ENCODE assay signal across 18 mouse cellular contexts in genomic region chr5:24152199-24152598, GRCm38 (mm10).
"Had no signal": no experiment of that assay in that cellular context is flagged by ENCODE, and none has a peak within 500 bp of the region (broad histone marks: within the 10 kb centered on the region; RNA-seq: fewer than 3 reads in every experiment).

No protein-coding gene starts in this region.

- ATAC-seq: intestine, postnatal 0 days; lung, postnatal 0 days; midbrain, embryonic 13.5 days; midbrain, embryonic 16.5 days had no signal

- DNase-seq: kidney, adult 2 months; kidney, postnatal 25 days; layer of hippocampus, postnatal 36 days; lung, embryonic 14.5 days; thymus, adult 18-20 months; thymus, postnatal 4 days had no signal

- H3K27ac ChIP-seq: kidney, postnatal 0 days; layer of hippocampus, adult 2 months; limb, embryonic 10.5 days; limb, embryonic 13.5 days; macrophage; midbrain, embryonic 10.5 days; midbrain, embryonic 13.5 days; neural tube, embryonic 13.5 days had no signal

- H3K4me1 ChIP-seq: limb, embryonic 10.5 days; limb, embryonic 13.5 days; midbrain, embryonic 10.5 days; midbrain, embryonic 13.5 days; neural tube, embryonic 13.5 days had no signal

- H3K27me3 ChIP-seq: limb, embryonic 13.5 days; midbrain, embryonic 13.5 days; neural tube, embryonic 13.5 days had no signal

- H3K4me3 ChIP-seq: layer of hippocampus, adult 2 months; limb, embryonic 10.5 days; limb, embryonic 13.5 days; midbrain, embryonic 10.5 days; midbrain, embryonic 13.5 days; myocyte; neural tube, embryonic 13.5 days had no signal

- H3K9me3 ChIP-seq: limb, embryonic 10.5 days; limb, embryonic 13.5 days; midbrain, embryonic 10.5 days; midbrain, embryonic 13.5 days; neural tube, embryonic 13.5 days had no signal

- H3K9ac ChIP-seq: limb, embryonic 13.5 days; lung, embryonic 14.5 days; midbrain, embryonic 13.5 days; neural tube, embryonic 13.5 days had no signal

- H3K4me2 ChIP-seq: limb, embryonic 13.5 days; lung, embryonic 14.5 days; midbrain, embryonic 13.5 days; neural tube, embryonic 13.5 days had no signal
